Mouse (Mus musculus) forebrain, embryonic 15.5 days (tissue): ENCODE measurements at regions not wholly inside any gene's neighbourhood (a gene's known extent, or its start where the extent isn't known, plus 50 kb on each side); places are given as distances from the start of the nearest gene placed in this dataset.
A peak's percentile ranks its signal among the peaks of the same experiment; 100 is the strongest.

Experiments
- ATAC-seq: fragments of 200-750 bp; cut with Nextera tagmentation; replicated peaks from 2 replicates; pipeline ENCODE4 v1.8.0; 2017; ENCODE audit warnings: mild to moderate bottlenecking, moderate TSS enrichment, moderate library complexity
- H3K27ac ChIP-seq: fragments of 300-500 bp; sonication (generic); replicated peaks from 2 replicates; pipeline ENCODE4 v1.5.1; 2015; ENCODE audit warnings: mild to moderate bottlenecking, inconsistent platforms
- H3K27me3 ChIP-seq: fragments of 300-500 bp; sonication (generic); 2 replicates; pipeline ENCODE4 v1.6.1; 2015; ENCODE audit warnings: inconsistent platforms
- H3K36me3 ChIP-seq: fragments of 300-500 bp; sonication (generic); 2 replicates; pipeline ENCODE4 v1.6.1; 2015; ENCODE audit warnings: mild to moderate bottlenecking, inconsistent platforms
- H3K4me1 ChIP-seq: fragments of 300-500 bp; sonication (generic); 2 replicates; pipeline ENCODE4 v1.6.1; 2015; ENCODE audit warnings: inconsistent platforms
- H3K4me2 ChIP-seq: fragments of 300-500 bp; sonication (generic); replicated peaks from 2 replicates; pipeline ENCODE4 v1.6.1; 2015; ENCODE audit warnings: mild to moderate bottlenecking, inconsistent platforms
- H3K4me3 ChIP-seq: fragments of 300-500 bp; sonication (generic); 2 replicates; pipeline ENCODE4 v1.5.1; 2015; ENCODE audit warnings: mild to moderate bottlenecking, inconsistent platforms
- H3K9ac ChIP-seq: fragments of 300-500 bp; sonication (generic); replicated peaks from 2 replicates; pipeline ENCODE4 v1.6.1; 2015; ENCODE audit warnings: mild to moderate bottlenecking, inconsistent platforms
- H3K9me3 ChIP-seq: fragments of 300-500 bp; sonication (generic); 2 replicates; pipeline ENCODE4 v1.6.1; 2016; ENCODE audit warnings: inconsistent platforms
- WGBS: fragments of 180-500 bp; shearing (Covaris S2); methylation state at CpG from one replicate; pipeline ENCODE4 v1.1.7; 2015; ENCODE audit warnings: mixed read lengths; 5-methylcytosine and 5-hydroxymethylcytosine counted together

- 2% methylated on average over 14 of the region's 14 CpGs for WGBS
- peaks cover 25% of the 10 kb centered on the region for H3K4me1 ChIP-seq
- peak; percentile 77 for ATAC-seq
- H3K9me3 ChIP-seq = no peaks in the 10 kb centered on the region
- peak overlapping the region; percentile 50 for H3K9ac ChIP-seq
- H3K4me3 ChIP-seq = peak overlapping the region; percentile 26
- peak overlapping the region; percentile 44 for H3K4me2 ChIP-seq
- peak overlapping the region; percentile 84 for H3K27ac ChIP-seq
- H3K27me3 ChIP-seq = no peaks in the 10 kb centered on the region
- H3K36me3 ChIP-seq = no peaks in the 10 kb centered on the region
Measured at GRCm38 (mm10) chr11:24739710-24740255, 661.9 kb downstream of the Bcl11a start.

DNA sequence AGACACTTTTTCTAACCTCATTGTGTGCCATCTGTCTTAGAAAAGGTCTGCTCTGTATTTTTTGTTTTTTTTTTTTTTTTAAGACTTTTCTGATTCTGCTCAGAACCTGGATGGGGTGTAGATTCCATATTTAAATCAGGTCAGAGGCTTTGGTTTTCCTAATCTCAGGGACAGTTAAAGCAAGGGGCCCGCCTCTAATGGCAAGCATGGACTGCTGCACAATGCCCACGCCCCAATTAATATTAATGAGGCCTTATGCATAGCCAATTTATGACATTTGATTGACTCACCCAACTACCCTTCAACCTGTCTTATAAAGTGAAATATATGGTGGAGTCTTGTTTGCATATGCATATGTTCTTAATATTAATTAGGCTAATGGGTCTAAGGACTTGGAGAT is 662.6 kb downstream of the Bcl11a start:
- Histone ChIP-seq H3K4me1 (peaks cover 25% of the 10 kb centered on the region), H3K9me3 (no peaks in the 10 kb centered on the region), H3K9ac (no peak overlapping the region), H3K36me3 (no peaks in the 10 kb centered on the region), H3K27me3 (no peaks in the 10 kb centered on the region), H3K4me3 (no peak overlapping the region), H3K27ac (peak overlapping the region; percentile 84), H3K4me2 (no peak overlapping the region)
- 21% methylated on average over 2 of the region's 2 CpGs for WGBS
- ATAC-seq = no peak

DNA sequence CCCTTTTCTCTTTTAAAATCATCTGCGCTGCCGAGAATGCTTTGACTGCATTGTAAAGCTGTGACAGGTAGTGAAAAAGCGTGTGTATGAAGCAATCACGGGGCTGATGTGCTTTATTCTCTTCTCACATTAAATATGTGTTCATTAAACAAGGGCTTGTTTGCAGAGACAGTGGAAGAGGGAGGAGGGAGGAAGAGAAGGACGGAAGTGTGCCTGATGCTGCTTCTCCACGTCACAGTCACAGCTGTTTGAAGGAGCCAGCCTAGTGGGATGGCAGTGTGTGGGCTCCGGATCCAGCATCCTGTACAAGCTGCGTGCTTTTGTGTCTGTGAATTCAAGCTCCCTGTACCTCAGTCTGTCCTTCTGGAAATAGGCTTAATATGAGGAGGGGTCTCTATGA is 664.7 kb downstream of the Bcl11a start:
- no peak overlapping the region for H3K9ac ChIP-seq
- no peaks in the 10 kb centered on the region for H3K36me3 ChIP-seq
- H3K9me3 ChIP-seq = no peaks in the 10 kb centered on the region
- H3K4me2 ChIP-seq = peak overlapping the region; percentile 25
- peak; percentile 73 for ATAC-seq
- whole genome bisulfite sequencing = 25% methylated on average over 8 of the region's 8 CpGs
- no peak overlapping the region for H3K4me3 ChIP-seq
- peaks cover 25% of the 10 kb centered on the region for H3K4me1 ChIP-seq
- H3K27me3 ChIP-seq = no peaks in the 10 kb centered on the region
- peak overlapping the region; percentile 76 for H3K27ac ChIP-seq

DNA sequence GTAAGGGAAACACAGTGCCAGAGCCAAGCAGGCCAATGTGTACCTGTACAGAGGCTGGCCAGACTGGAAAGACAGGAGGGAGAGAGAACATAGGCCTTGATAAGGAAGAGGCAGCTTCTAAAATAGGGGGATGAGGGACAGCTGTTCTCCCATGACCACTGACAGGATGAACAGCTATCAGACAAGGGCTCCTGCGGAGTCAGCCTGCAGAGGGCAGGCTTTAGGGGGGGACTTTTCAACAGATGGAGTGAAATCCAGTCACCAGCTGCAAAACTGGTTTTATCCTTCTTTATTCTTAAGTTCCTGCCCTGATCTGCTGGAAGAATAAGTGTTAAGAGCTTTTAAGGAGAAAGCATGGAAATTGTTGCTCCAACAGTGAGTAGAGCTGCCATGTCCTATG is 665.6 kb downstream of the Bcl11a start:
- Histone ChIP-seq H3K4me1 (peaks cover 25% of the 10 kb centered on the region), H3K4me2 (no peak overlapping the region), H3K9me3 (no peaks in the 10 kb centered on the region), H3K9ac (no peak overlapping the region), H3K4me3 (no peak overlapping the region), H3K27ac (peak overlapping the region; percentile 76; the same call in 1 of the 2 replicates), H3K36me3 (no peaks in the 10 kb centered on the region), H3K27me3 (no peaks in the 10 kb centered on the region)
- WGBS = 52% methylated on average over 1 of the region's 1 CpGs
- no peak for ATAC-seq

DNA sequence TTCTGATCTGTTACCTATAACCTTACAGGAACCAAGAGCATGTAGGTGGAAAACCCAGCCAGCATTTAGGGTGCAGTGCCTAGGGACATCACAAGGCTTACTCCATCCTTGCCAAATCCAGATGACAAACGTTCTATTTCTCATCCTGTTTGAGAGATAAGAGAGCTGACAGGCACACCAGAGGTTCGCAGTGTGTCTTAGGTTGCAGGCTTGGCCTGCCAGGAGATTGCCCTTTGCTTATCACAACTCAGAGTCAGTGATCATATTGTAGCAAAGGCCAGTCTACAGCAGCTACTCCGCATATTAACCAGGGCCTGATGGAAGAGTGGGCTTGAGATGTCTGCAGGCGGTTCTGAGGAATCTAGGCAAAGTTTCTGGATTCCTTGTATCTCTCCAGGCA is 668.0 kb downstream of the Bcl11a start:
- no peak for ATAC-seq
- no peak overlapping the region for H3K4me2 ChIP-seq
- no peaks in the 10 kb centered on the region for H3K9me3 ChIP-seq
- no peak overlapping the region for H3K27ac ChIP-seq
- peaks cover 12% of the 10 kb centered on the region for H3K4me1 ChIP-seq
- H3K27me3 ChIP-seq = no peaks in the 10 kb centered on the region
- H3K9ac ChIP-seq = no peak overlapping the region
- no peaks in the 10 kb centered on the region for H3K36me3 ChIP-seq
- WGBS = 85% methylated on average over 4 of the region's 4 CpGs
- H3K4me3 ChIP-seq = no peak overlapping the region

DNA sequence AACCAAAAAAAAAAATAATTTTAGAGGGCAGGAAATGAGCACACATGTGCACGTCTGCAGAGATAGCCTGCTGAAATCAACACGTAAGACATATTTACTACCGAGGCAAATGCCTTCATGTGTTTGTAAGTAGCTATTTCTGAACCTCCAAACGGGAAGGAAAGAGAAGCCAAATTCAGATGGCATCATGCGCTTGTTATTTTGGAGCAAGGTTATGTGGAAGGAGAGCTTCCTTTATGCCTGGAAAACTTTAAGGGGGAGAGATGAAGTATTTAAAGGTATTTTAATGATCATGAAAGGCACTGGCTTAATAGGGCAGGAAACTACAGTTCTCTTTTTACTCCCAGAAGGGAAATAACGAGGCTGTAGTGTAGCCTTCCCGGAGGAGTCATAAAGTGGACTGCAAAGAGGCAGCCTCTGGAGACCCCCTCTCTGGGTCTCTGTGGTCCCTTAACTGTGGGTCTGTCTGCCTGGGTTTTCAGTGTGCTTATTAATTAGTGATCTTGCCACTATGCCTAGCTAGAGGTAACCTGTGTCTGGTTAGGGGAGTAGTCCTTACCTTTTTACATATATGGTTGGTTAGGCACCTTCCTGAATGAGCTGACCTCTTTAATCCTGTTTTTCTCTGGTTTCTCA is 672.4 kb downstream of the Bcl11a start:
- ATAC-seq = no peak
- WGBS = 55% methylated on average over 7 of the region's 7 CpGs
- Histone ChIP-seq H3K4me2 (no peak overlapping the region), H3K9ac (no peak overlapping the region), H3K4me1 (no peaks in the 10 kb centered on the region), H3K27me3 (no peaks in the 10 kb centered on the region), H3K27ac (no peak overlapping the region), H3K36me3 (no peaks in the 10 kb centered on the region), H3K4me3 (no peak overlapping the region), H3K9me3 (no peaks in the 10 kb centered on the region)

DNA sequence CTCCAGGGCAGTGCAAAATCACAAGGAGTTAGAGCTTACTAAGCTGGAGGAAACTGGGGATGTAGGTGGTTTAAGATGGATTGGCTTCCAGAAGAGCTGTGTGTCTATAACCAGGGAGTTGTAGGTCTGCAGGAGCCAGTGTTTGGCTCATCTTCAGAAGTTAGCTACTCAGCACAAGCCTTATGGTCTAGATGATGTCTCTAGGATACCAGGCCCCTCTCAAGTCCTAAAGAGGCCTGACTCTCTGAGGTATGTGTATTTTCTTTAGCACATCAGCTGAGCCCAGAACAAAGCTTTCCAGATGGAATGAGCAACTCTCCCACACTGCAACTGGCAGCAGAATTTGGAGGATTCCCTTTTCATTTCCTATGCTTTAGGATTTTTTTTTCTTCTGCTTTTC is 680.3 kb downstream of the Bcl11a start:
- H3K27me3 ChIP-seq = no peaks in the 10 kb centered on the region
- H3K9ac ChIP-seq = no peak overlapping the region
- no peaks in the 10 kb centered on the region for H3K4me1 ChIP-seq
- H3K9me3 ChIP-seq = no peaks in the 10 kb centered on the region
- ATAC-seq = no peak
- no peak overlapping the region for H3K27ac ChIP-seq
- H3K4me2 ChIP-seq = no peak overlapping the region
- H3K4me3 ChIP-seq = no peak overlapping the region
- H3K36me3 ChIP-seq = no peaks in the 10 kb centered on the region

DNA sequence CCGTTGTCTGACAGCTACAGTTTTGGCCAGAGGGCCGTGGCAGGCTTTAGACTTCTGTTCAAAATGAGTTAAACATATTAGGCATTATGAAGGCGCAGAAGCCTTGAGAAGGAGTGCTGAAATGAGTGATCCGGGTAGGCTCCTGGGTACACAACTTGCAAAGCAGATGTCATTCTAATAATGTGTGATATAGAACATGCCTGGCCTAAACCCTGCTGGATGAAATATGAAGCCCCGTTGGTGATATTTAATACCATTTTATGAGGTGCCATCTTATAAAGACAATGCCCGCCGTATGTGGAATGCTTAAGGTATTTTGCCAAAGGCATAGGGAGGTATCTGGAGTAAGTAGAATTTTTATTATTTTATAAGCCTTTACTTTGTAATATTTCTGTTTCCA is 705.6 kb downstream of the Bcl11a start:
- Histone ChIP-seq H3K4me2 (no peak overlapping the region), H3K27me3 (no peaks in the 10 kb centered on the region)

DNA sequence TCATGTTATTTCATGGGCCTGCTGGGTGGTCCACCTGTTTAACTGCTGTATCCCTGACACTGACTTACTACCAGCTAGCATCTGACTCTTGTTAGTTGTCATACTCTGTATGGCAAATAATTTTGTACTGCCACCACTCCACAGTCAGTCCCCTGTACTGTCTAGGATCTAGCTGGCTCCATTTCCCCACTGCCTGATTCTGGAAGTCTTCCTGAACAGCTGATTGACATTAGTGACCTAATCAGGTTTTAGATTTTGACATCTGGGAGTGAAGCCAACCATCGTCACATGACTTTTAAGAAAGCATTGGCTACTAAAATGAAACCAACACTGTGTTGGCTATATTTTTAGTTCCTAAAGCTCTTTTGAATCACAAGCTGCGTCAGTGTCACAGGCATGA is 711.3 kb downstream of the Bcl11a start:
- no peak for ATAC-seq
- Histone ChIP-seq H3K36me3 (no peaks in the 10 kb centered on the region), H3K27ac (no peak overlapping the region), H3K27me3 (no peaks in the 10 kb centered on the region), H3K9ac (no peak overlapping the region), H3K4me3 (no peak overlapping the region), H3K9me3 (no peaks in the 10 kb centered on the region), H3K4me1 (no peaks in the 10 kb centered on the region), H3K4me2 (no peak overlapping the region)
- 71% methylated on average over 2 of the region's 2 CpGs for WGBS

More for the DNA sequence above, 705.6 kb downstream of the Bcl11a start:
- WGBS = 80% methylated on average over 7 of the region's 7 CpGs
- Histone ChIP-seq H3K4me1 (no peaks in the 10 kb centered on the region), H3K36me3 (no peaks in the 10 kb centered on the region), H3K27ac (no peak overlapping the region), H3K9me3 (no peaks in the 10 kb centered on the region), H3K9ac (no peak overlapping the region), H3K4me3 (no peak overlapping the region)
- no peak for ATAC-seq

DNA sequence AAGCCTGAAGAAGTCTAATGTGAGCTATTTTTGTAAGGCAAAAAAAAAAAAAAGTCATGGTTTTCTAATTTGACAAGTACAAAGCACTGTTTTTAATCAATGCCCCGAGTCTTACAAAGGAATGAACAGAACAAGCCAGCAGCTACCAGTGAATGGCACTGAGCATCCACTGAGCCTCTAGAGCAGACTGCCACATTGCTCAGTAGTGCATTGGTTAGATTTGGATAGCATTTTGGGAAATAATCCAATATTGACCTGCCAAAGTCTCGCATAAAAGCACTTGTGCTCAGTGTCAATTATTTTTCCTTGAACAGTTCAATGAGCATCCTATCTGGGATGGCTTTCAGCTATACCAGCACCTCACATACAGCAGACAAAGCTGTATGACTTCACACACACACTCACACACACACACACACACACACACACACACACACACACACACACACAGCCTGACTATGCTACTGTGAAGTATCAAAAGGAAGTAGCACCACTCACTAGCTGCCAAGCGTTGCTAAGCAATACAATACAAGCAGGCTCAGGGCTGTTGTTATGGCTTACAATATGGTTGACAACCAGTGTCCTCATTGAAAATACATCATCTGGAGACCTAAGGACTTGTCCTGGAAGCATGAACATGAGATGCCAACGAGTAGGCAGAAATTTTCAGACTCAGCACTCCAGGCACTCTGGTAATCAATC is 717.8 kb downstream of the Bcl11a start:
- H3K27me3 ChIP-seq = no peaks in the 10 kb centered on the region
- no peak overlapping the region for H3K4me2 ChIP-seq
- H3K9me3 ChIP-seq = no peaks in the 10 kb centered on the region
- H3K36me3 ChIP-seq = no peaks in the 10 kb centered on the region
- H3K27ac ChIP-seq = peak overlapping the region; percentile 35; the same call in 1 of the 2 replicates
- peak; percentile 91 for ATAC-seq
- H3K4me1 ChIP-seq = peaks cover 10% of the 10 kb centered on the region
- H3K4me3 ChIP-seq = no peak overlapping the region
- WGBS = 22% methylated on average over 4 of the region's 4 CpGs
- no peak overlapping the region for H3K9ac ChIP-seq

GRCm38 (mm10) chr11:24804623-24805023 is 726.8 kb downstream of the Bcl11a start:
- peak; percentile 74 for ATAC-seq
- H3K9ac ChIP-seq = no peak overlapping the region
- no peak overlapping the region for H3K4me2 ChIP-seq
- no peaks in the 10 kb centered on the region for H3K9me3 ChIP-seq
- no peaks in the 10 kb centered on the region for H3K27me3 ChIP-seq
- H3K4me3 ChIP-seq = no peak overlapping the region
- peaks cover 7% of the 10 kb centered on the region for H3K4me1 ChIP-seq
- WGBS = 8% methylated on average over 8 of the region's 8 CpGs
- H3K36me3 ChIP-seq = no peaks in the 10 kb centered on the region
- no peak overlapping the region for H3K27ac ChIP-seq

- peaks cover 13% of the 10 kb centered on the region for H3K4me1 ChIP-seq
- 0 out of 2 replicates have a peak overlapping the region, but pooled peaks have one; percentile 3 for H3K9ac ChIP-seq
- H3K36me3 ChIP-seq = no peaks in the 10 kb centered on the region
- peak overlapping the region; percentile 48 for H3K27ac ChIP-seq
- no peak overlapping the region for H3K4me2 ChIP-seq
- 11% methylated on average over 13 of the region's 13 CpGs for WGBS
- peak; percentile 78 for ATAC-seq
- H3K9me3 ChIP-seq = no peaks in the 10 kb centered on the region
- no peak overlapping the region for H3K4me3 ChIP-seq
- H3K27me3 ChIP-seq = no peaks in the 10 kb centered on the region
Measured at GRCm38 (mm10) chr11:24829578-24830401, 751.9 kb downstream of the Bcl11a start.
